Mouse (Mus musculus) kidney, embryonic 14.5 days (tissue): ENCODE measurements around the gene Mrm1. TPM values are rescaled to one million over a fixed set of nuclear protein-coding genes. Genes with fewer than 3 reads are reported as not detected.

ENCODE experiments used
- ATAC-seq: fragments of 200-750 bp; cut with Nextera tagmentation; 2 replicates; pipeline ENCODE4 v1.8.0; 2017; ENCODE audit warnings: moderate number of reproducible peaks, mild to moderate bottlenecking, moderate TSS enrichment, moderate library complexity; ENCODE audit not compliant: low FRiP score, low TSS enrichment
- H3K27ac ChIP-seq: fragments of 300-500 bp; sonication (generic); 2 replicates; pipeline ENCODE4 v1.5.1; 2014; ENCODE audit warnings: low read depth, mild to moderate bottlenecking, low read length, moderate library complexity, mixed read lengths
- H3K27me3 ChIP-seq: fragments of 300-500 bp; sonication (generic); 2 replicates; pipeline ENCODE4 v1.6.1; 2014; ENCODE audit warnings: mild to moderate bottlenecking, low read length; ENCODE audit not compliant: control insufficient read depth, insufficient read depth
- H3K36me3 ChIP-seq: fragments of 300-500 bp; sonication (generic); 2 replicates; pipeline ENCODE4 v1.6.1; 2014; ENCODE audit warnings: low read length, mixed read lengths; ENCODE audit not compliant: control insufficient read depth, insufficient read depth
- H3K4me1 ChIP-seq: fragments of 300-500 bp; sonication (generic); 2 replicates; pipeline ENCODE4 v1.6.1; 2014; ENCODE audit warnings: low read length, mixed read lengths; ENCODE audit not compliant: control insufficient read depth, insufficient read depth
- H3K4me2 ChIP-seq: fragments of 300-500 bp; sonication (generic); replicated peaks from 2 replicates; pipeline ENCODE4 v1.6.1; 2014; ENCODE audit warnings: low read depth, mild to moderate bottlenecking, low read length
- H3K4me3 ChIP-seq: fragments of 300-500 bp; sonication (generic); 2 replicates; pipeline ENCODE4 v1.5.1; 2014; ENCODE audit warnings: mild to moderate bottlenecking, low read length
- H3K9ac ChIP-seq: fragments of 300-500 bp; sonication (generic); 2 replicates; pipeline ENCODE4 v1.6.1; 2014; ENCODE audit warnings: low read depth, mild to moderate bottlenecking, low read length, moderate library complexity
- H3K9me3 ChIP-seq: fragments of 300-500 bp; sonication (generic); 2 replicates; pipeline ENCODE4 v1.6.1; 2016; ENCODE audit warnings: low read length; ENCODE audit not compliant: control insufficient read depth
- WGBS: fragments of 180-500 bp; shearing (Covaris S2); extraction: QIAGEN DNeasy Blood & Tissue Kit; methylation state at CpG from one replicate; pipeline ENCODE4 v1.1.7; 2014; 5-methylcytosine and 5-hydroxymethylcytosine counted together
- polyA plus RNA-seq: library from polyadenylated mRNA; unstranded; fragments of >200 nt; fragmentation: Nextera tagmentation; extraction: Ambion mirVana; gene quantifications from 2 replicates; pipeline ENCODE4 v1.2.1, GENCODE M21; 2014

Gene Mrm1
- 8.4 and 12.6 TPM in 2 replicates for polyA plus RNA-seq

DNA sequence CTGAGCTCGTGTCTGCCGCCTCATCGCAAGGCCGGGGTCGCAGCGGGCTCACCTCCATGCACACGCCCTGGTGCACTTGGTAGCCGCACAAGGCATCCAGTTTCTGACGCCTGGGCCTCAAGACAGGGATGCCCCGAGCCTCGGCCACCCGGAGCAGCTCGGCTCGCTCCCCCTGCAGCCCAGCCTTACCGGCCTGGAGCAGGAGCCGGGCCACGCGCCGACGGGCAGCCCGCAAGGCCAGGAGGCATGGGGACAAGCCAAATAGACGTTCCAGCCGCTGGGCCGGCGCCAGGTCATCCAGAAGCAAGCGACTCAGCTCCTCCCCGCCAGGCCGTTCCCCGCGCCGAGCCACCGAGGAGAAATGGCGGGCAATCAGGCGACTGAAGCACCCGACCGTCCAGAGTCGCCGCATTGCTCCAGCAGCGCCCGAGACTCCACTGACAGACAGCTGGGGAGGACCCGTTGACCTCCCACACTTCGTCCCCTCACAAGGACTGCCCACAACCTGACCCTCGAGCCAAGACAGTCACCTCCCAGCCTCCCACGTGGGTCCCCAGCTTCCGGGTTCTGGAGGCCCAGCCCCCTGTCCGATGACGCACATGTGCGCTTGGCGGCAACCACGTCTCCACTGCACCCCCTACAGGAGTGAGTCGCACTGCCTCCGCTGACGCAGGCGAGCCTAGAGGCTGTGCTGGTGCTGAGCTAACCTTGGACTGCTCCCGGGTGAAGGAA is at the start of gene Mrm1:
Gene Mrm1, minus strand, starts transcription at position 555 of the 732 bp plus-strand sequence.
- Histone ChIP-seq H3K9ac (peak within 1 kb of the TSS; percentile 62), H3K4me2 (peak within 1 kb of the TSS; percentile 87), H3K4me3 (peak within 1 kb of the TSS; percentile 54), H3K27me3 (no peaks in the 10 kb centered on the region), H3K9me3 (0 out of 2 replicates have a peak, but pooled peaks cover 2% of the 10 kb centered on the region), H3K36me3 (no peaks in the 10 kb centered on the region), H3K4me1 (no peaks in the 10 kb centered on the region), H3K27ac (peak within 1 kb of the TSS; percentile 43; the same call in 1 of the 2 replicates)
- ATAC-seq: peak; percentile 84
- WGBS: 1% methylated on average over 53 of the region's 55 CpGs

- H3K36me3 ChIP-seq: peaks cover 4% of the 10 kb centered on the region; the same call in 1 of the 2 replicates
- H3K4me1 ChIP-seq: peaks cover 16% of the 10 kb centered on the region; the same call in 1 of the 2 replicates
- no peaks in the 10 kb centered on the region for H3K9me3 ChIP-seq
- peak overlapping the region; percentile 96 for H3K4me3 ChIP-seq
- H3K4me2 ChIP-seq: peak overlapping the region; percentile 69
- 15% methylated on average over 7 of the region's 7 CpGs for WGBS
- H3K9ac ChIP-seq: peak overlapping the region; percentile 97
- no peaks in the 10 kb centered on the region for H3K27me3 ChIP-seq
- ATAC-seq: no peak
- peak overlapping the region; percentile 94; the same call in 1 of the 2 replicates for H3K27ac ChIP-seq
Measured at GRCm38 (mm10) chr11:84868786-84869259, 49.5 kb upstream of the Mrm1 start.

GRCm38 (mm10) chr11:84867586-84867985 is 48.3 kb upstream of the Mrm1 start:
- H3K4me1 ChIP-seq: peaks cover 16% of the 10 kb centered on the region; the same call in 1 of the 2 replicates
- no peak overlapping the region for H3K9ac ChIP-seq
- ATAC-seq: no peak
- peaks cover 9% of the 10 kb centered on the region; the same call in 1 of the 2 replicates for H3K36me3 ChIP-seq
- H3K27me3 ChIP-seq: no peaks in the 10 kb centered on the region
- no peak overlapping the region; the same call in 1 of the 2 replicates for H3K4me2 ChIP-seq
- WGBS: 87% methylated on average over 2 of the region's 2 CpGs
- no peak overlapping the region for H3K27ac ChIP-seq
- H3K9me3 ChIP-seq: no peaks in the 10 kb centered on the region
- H3K4me3 ChIP-seq: no peak overlapping the region

DNA sequence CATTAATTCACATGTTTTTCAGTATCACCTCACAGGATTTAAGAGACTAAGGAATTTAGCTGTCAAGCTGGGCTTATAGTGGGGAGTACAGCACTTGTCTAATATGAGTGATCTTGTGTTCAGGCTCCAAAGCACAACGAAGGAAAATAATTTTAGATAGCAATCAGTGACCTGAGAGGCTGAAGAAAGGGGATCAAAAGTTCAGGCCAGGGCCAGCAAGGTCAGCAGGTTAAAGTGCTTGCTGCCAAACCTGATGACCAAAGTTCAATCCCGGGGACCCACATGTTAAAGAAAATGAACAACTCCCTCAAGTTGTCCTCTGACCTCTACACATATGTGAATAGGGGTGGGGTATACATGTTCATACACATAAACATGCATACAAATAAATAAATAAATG is 46.0 kb upstream of the Mrm1 start:
- no peak overlapping the region for H3K27ac ChIP-seq
- H3K4me3 ChIP-seq: no peak overlapping the region
- H3K9me3 ChIP-seq: no peaks in the 10 kb centered on the region
- no peak for ATAC-seq
- WGBS: 55% methylated on average over 2 of the region's 2 CpGs
- no peak overlapping the region for H3K4me2 ChIP-seq
- peaks cover 17% of the 10 kb centered on the region for H3K36me3 ChIP-seq
- no peak overlapping the region for H3K9ac ChIP-seq
- H3K4me1 ChIP-seq: peaks cover 16% of the 10 kb centered on the region; the same call in 1 of the 2 replicates
- no peaks in the 10 kb centered on the region for H3K27me3 ChIP-seq

DNA sequence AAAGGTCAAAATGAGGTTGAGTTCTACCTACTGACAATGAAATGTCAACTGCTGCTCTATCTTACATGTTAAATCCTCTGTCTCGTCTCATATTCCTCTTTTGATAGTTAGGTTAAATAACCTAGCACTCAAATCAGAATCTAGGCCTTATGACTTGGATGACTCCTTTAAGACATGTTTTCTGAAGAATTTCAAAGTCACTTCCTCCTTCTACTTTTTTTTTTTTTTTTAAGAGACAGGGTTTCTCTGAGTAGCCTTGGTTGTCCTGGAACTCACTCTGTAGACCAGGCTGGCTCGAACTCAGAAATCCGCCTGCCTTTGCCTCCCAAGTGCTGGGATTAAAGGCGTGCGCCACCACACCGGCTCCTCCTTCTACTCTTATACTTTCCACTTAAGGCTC is 36.0 kb upstream of the Mrm1 start:
- ATAC-seq: no peak
- Histone ChIP-seq H3K9me3 (no peaks in the 10 kb centered on the region), H3K4me3 (no peak overlapping the region), H3K4me1 (no peaks in the 10 kb centered on the region), H3K27me3 (no peaks in the 10 kb centered on the region), H3K4me2 (no peak overlapping the region), H3K36me3 (peaks cover 83% of the 10 kb centered on the region), H3K9ac (no peak overlapping the region), H3K27ac (no peak overlapping the region)
- WGBS: 93% methylated on average over 6 of the region's 6 CpGs

- H3K9ac ChIP-seq: no peak overlapping the region
- H3K4me3 ChIP-seq: no peak overlapping the region
- peaks cover 41% of the 10 kb centered on the region for H3K36me3 ChIP-seq
- H3K27ac ChIP-seq: no peak overlapping the region
- 85% methylated on average over 7 of the region's 7 CpGs for whole genome bisulfite sequencing
- H3K4me2 ChIP-seq: no peak overlapping the region
- H3K9me3 ChIP-seq: no peaks in the 10 kb centered on the region
- H3K4me1 ChIP-seq: no peaks in the 10 kb centered on the region
- ATAC-seq: no peak
- H3K27me3 ChIP-seq: no peaks in the 10 kb centered on the region
Measured at GRCm38 (mm10) chr11:84847475-84848090, 28.3 kb upstream of the Mrm1 start.

GRCm38 (mm10) chr11:84846741-84847474 is 27.6 kb upstream of the Mrm1 start:
- Histone ChIP-seq H3K9me3 (no peaks in the 10 kb centered on the region), H3K4me3 (no peak overlapping the region), H3K4me2 (no peak overlapping the region), H3K9ac (no peak overlapping the region), H3K4me1 (no peaks in the 10 kb centered on the region), H3K27me3 (no peaks in the 10 kb centered on the region), H3K27ac (no peak overlapping the region), H3K36me3 (peaks cover 35% of the 10 kb centered on the region)
- no peak for ATAC-seq
- WGBS: 94% methylated on average over 15 of the region's 15 CpGs

DNA sequence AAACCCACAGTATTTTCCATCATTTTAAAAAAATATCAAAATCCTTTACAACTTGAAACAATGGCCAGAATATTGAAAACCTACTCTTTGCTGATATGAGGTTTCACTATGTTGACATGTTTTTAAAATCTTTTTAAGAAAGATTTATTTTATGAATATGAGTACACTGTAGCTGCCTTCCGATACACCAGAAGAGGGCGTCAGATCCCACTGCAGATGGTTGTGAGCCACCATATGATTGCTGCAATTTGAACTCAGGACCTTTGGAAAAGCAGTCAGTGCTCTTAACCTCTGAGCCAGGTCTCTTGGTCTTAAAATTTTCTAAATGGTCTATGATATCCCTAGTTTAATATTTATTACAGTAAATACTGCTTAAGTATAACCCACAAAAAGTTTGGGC is 20.0 kb upstream of the Mrm1 start:
- no peak for ATAC-seq
- 90% methylated on average over 2 of the region's 2 CpGs for WGBS

More for the DNA sequence above, 20.0 kb upstream of the Mrm1 start:
- Histone ChIP-seq H3K4me1 (no peaks in the 10 kb centered on the region), H3K27me3 (no peaks in the 10 kb centered on the region), H3K9ac (no peak overlapping the region), H3K4me2 (no peak overlapping the region), H3K36me3 (peaks cover 68% of the 10 kb centered on the region), H3K9me3 (no peaks in the 10 kb centered on the region), H3K27ac (no peak overlapping the region), H3K4me3 (no peak overlapping the region)
